Mouse (Mus musculus) neural tube, embryonic 11.5 days (tissue): Measurements from ENCODE around the gene Ilf3. TPM values are rescaled to one million over a fixed set of nuclear protein-coding genes. Genes with fewer than 3 reads are reported as not detected.

Experiments used
- ATAC-seq: fragments of 200-750 bp; cut with Nextera tagmentation; 2 replicates; pipeline ENCODE4 v1.8.0; 2017; ENCODE audit warnings: moderate number of reproducible peaks, mild to moderate bottlenecking, moderate TSS enrichment, moderate library complexity; ENCODE audit not compliant: insufficient read depth, low FRiP score, low TSS enrichment
- DNase-seq: peaks from one replicate; pipeline ENCODE4 v3.0.0-alpha.2; 2015; ENCODE audit warnings: low spot score
- H3K27ac ChIP-seq: fragments of 300-500 bp; sonication (generic); 2 replicates; pipeline ENCODE4 v1.5.1; 2014; ENCODE audit warnings: low read depth, mild to moderate bottlenecking, low read length
- H3K27me3 ChIP-seq: fragments of 300-500 bp; sonication (generic); 2 replicates; pipeline ENCODE4 v1.6.1; 2014; ENCODE audit warnings: mild to moderate bottlenecking, low read length, mixed read lengths; ENCODE audit not compliant: control insufficient read depth, insufficient read depth
- H3K36me3 ChIP-seq: fragments of 300-500 bp; sonication (generic); 2 replicates; pipeline ENCODE4 v1.6.1; 2014; ENCODE audit warnings: mild to moderate bottlenecking, low read length, moderate library complexity, mixed read lengths; ENCODE audit not compliant: control insufficient read depth, insufficient read depth
- H3K4me1 ChIP-seq: fragments of 300-500 bp; sonication (generic); 2 replicates; pipeline ENCODE4 v1.6.1; 2014; ENCODE audit warnings: low read length, mixed read lengths; ENCODE audit not compliant: control insufficient read depth, insufficient read depth
- H3K4me2 ChIP-seq: fragments of 300-500 bp; sonication (generic); 2 replicates; pipeline ENCODE4 v1.6.1; 2014; ENCODE audit warnings: low read depth, mild to moderate bottlenecking, moderate library complexity
- H3K4me3 ChIP-seq: fragments of 300-500 bp; sonication (generic); 2 replicates; pipeline ENCODE4 v1.5.1; 2014; ENCODE audit warnings: low read depth, low read length
- H3K9ac ChIP-seq: fragments of 300-500 bp; sonication (generic); 2 replicates; pipeline ENCODE4 v1.6.1; 2014; ENCODE audit warnings: mild to moderate bottlenecking, low read length
- H3K9me3 ChIP-seq: fragments of 300-500 bp; sonication (generic); 2 replicates; pipeline ENCODE4 v1.6.1; 2016; ENCODE audit warnings: low read length; ENCODE audit not compliant: control insufficient read depth
- WGBS: fragments of 180-500 bp; shearing (Covaris S2); extraction: QIAGEN DNeasy Blood & Tissue Kit; methylation state at CpG from one replicate; pipeline ENCODE4 v1.1.7; 2014; 5-methylcytosine and 5-hydroxymethylcytosine counted together
- polyA plus RNA-seq: library from polyadenylated mRNA; unstranded; fragments of >200 nt; fragmentation: Nextera tagmentation; extraction: Ambion mirVana; gene quantifications from 2 replicates; pipeline ENCODE4 v1.2.1, GENCODE M21; 2014

Ilf3 gene
- polyA plus RNA-seq, 1 experiment from 2014 or later: 288 TPM

- H3K36me3 ChIP-seq: peaks cover 7% of the 10 kb centered on the region; the same call in 1 of the 2 replicates
- H3K9me3 ChIP-seq: no peaks in the 10 kb centered on the region
- DNase-seq (no peak), ATAC-seq (no peak)
- no peaks in the 10 kb centered on the region for H3K27me3 ChIP-seq
- H3K4me3 ChIP-seq: no peak overlapping the region
- no peak overlapping the region for H3K27ac ChIP-seq
- WGBS: 33% methylated on average over 20 of the region's 20 CpGs
- no peak overlapping the region for H3K4me2 ChIP-seq
- H3K9ac ChIP-seq: no peak overlapping the region
- no peaks in the 10 kb centered on the region for H3K4me1 ChIP-seq
Measured at GRCm38 (mm10) chr9:21352463-21353372, 15.0 kb upstream of the Ilf3 start.

- H3K27me3 ChIP-seq: no peaks in the 10 kb centered on the region
- no peaks in the 10 kb centered on the region for H3K4me1 ChIP-seq
- 57% methylated on average over 2 of the region's 2 CpGs for WGBS
- H3K9me3 ChIP-seq: no peaks in the 10 kb centered on the region
- peaks cover 3% of the 10 kb centered on the region; the same call in 1 of the 2 replicates for H3K36me3 ChIP-seq
- no peak for DNase-seq
- H3K4me2 ChIP-seq: no peak overlapping the region
- no peak overlapping the region for H3K9ac ChIP-seq
- H3K27ac ChIP-seq: no peak overlapping the region
- ATAC-seq: no peak
- H3K4me3 ChIP-seq: no peak overlapping the region
Measured at GRCm38 (mm10) chr9:21353373-21353686, 14.3 kb upstream of the Ilf3 start.

GRCm38 (mm10) chr9:21354796-21355195 is 12.9 kb upstream of the Ilf3 start:
- H3K27me3 ChIP-seq: no peaks in the 10 kb centered on the region
- peaks cover 3% of the 10 kb centered on the region; the same call in 1 of the 2 replicates for H3K36me3 ChIP-seq
- no peaks in the 10 kb centered on the region for H3K9me3 ChIP-seq
- 90% methylated on average over 6 of the region's 6 CpGs for WGBS
- DNase-seq (no peak), ATAC-seq (no peak)
- H3K4me3 ChIP-seq: no peak overlapping the region
- H3K4me1 ChIP-seq: no peaks in the 10 kb centered on the region
- H3K27ac ChIP-seq: no peak overlapping the region
- no peak overlapping the region for H3K4me2 ChIP-seq
- H3K9ac ChIP-seq: no peak overlapping the region

- ATAC-seq (no peak; the same call in 1 of the 2 replicates), DNase-seq (peak; percentile 59)
- WGBS: 6% methylated on average over 1 of the region's 1 CpGs
- H3K9ac ChIP-seq: no peak overlapping the region
- H3K36me3 ChIP-seq: no peaks in the 10 kb centered on the region
- H3K9me3 ChIP-seq: no peaks in the 10 kb centered on the region
- no peaks in the 10 kb centered on the region for H3K27me3 ChIP-seq
- H3K27ac ChIP-seq: no peak overlapping the region
- no peak overlapping the region for H3K4me2 ChIP-seq
- no peak overlapping the region for H3K4me3 ChIP-seq
- H3K4me1 ChIP-seq: no peaks in the 10 kb centered on the region
Measured at GRCm38 (mm10) chr9:21356981-21357718, 10.5 kb upstream of the Ilf3 start.

GRCm38 (mm10) chr9:21366541-21367220 is 990 bp upstream of the Ilf3 start:
- Histone ChIP-seq H3K4me3 (peak overlapping the region; percentile 21), H3K9me3 (no peaks in the 10 kb centered on the region), H3K27me3 (no peaks in the 10 kb centered on the region), H3K4me2 (peak overlapping the region; percentile 46), H3K4me1 (peaks cover 7% of the 10 kb centered on the region; the same call in 1 of the 2 replicates), H3K36me3 (no peaks in the 10 kb centered on the region), H3K9ac (no peak overlapping the region), H3K27ac (peak overlapping the region; percentile 75; the same call in 1 of the 2 replicates)
- WGBS: 36% methylated on average over 14 of the region's 14 CpGs
- peak; percentile 39 for DNase-seq
- no peak for ATAC-seq

GRCm38 (mm10) chr9:21368131-21368584 is 487 bp downstream of the Ilf3 start:
- ATAC-seq: peak; percentile 50
- Histone ChIP-seq H3K4me2 (peak overlapping the region; percentile 88), H3K9ac (peak overlapping the region; percentile 97)

GRCm38 (mm10) chr9:21369080-21369479 is 1.4 kb downstream of the Ilf3 start:
- Histone ChIP-seq H3K4me3 (peak overlapping the region; percentile 79), H3K9ac (peak overlapping the region; percentile 5; the same call in 1 of the 2 replicates), H3K4me1 (peaks cover 7% of the 10 kb centered on the region; the same call in 1 of the 2 replicates), H3K9me3 (no peaks in the 10 kb centered on the region), H3K36me3 (no peaks in the 10 kb centered on the region), H3K4me2 (peak overlapping the region; percentile 88), H3K27ac (no peak overlapping the region), H3K27me3 (no peaks in the 10 kb centered on the region)
- ATAC-seq: no peak
- WGBS: 67% methylated on average over 11 of the region's 11 CpGs
- DNase-seq: no peak

More at GRCm38 (mm10) chr9:21368131-21368584, 487 bp downstream of the Ilf3 start:
- 1% methylated on average over 37 of the region's 38 CpGs for WGBS
- no peaks in the 10 kb centered on the region for H3K36me3 ChIP-seq
- H3K4me1 ChIP-seq: peaks cover 7% of the 10 kb centered on the region; the same call in 1 of the 2 replicates
- peak overlapping the region; percentile 81 for H3K27ac ChIP-seq
- H3K4me3 ChIP-seq: peak overlapping the region; percentile 79
- no peaks in the 10 kb centered on the region for H3K27me3 ChIP-seq
- no peaks in the 10 kb centered on the region for H3K9me3 ChIP-seq
- DNase-seq: peak; percentile 88

GRCm38 (mm10) chr9:21370876-21371275 is 3.2 kb downstream of the Ilf3 start:
- Histone ChIP-seq H3K27me3 (no peaks in the 10 kb centered on the region), H3K4me1 (peaks cover 7% of the 10 kb centered on the region; the same call in 1 of the 2 replicates), H3K9me3 (no peaks in the 10 kb centered on the region), H3K36me3 (no peaks in the 10 kb centered on the region), H3K9ac (no peak overlapping the region), H3K4me2 (no peak overlapping the region), H3K4me3 (no peak overlapping the region), H3K27ac (no peak overlapping the region)
- 85% methylated on average over 2 of the region's 2 CpGs for WGBS
- ATAC-seq (no peak), DNase-seq (no peak)
